Mouse (Mus musculus) liver, postnatal 0 days (tissue): ENCODE results near the gene Kirrel3.

Experiments
- CTCF ChIP-seq: sonication (generic); IDR thresholded peaks from 2 replicates; pipeline ENCODE4 v1.5.1; 2016; ENCODE audit warnings: antibody characterized with exemption, low read depth
- EP300 ChIP-seq: IDR thresholded peaks from 2 replicates; pipeline ENCODE4 v1.6.1; 2016; ENCODE audit warnings: antibody characterized with exemption, low read depth, mild to moderate bottlenecking

- TF ChIP-seq EP300 (no peak), CTCF (no peak)
Measured at GRCm38 (mm10) chr9:34883122-34883521, 397.4 kb downstream of the Kirrel3 start.
